Mouse (Mus musculus) cerebellum, postnatal 4 days (tissue): ENCODE measurements around the gene Gm20388.

Experiments used
- DNase-seq, 2 experiments: peaks; one replicate each; pipeline ENCODE4 v3.0.0; 2022; ENCODE audit warnings: low spot score in 2 of 2, mixed read lengths in 1 of 2

The Gm20388 gene

GRCm38 (mm10) chr8:122347811-122348552 is 2437.3 kb downstream of the Gm20388 start:
- DNase-seq: peak in 1 of 2 experiments; percentile 76

- DNase-seq: no peak
Measured at GRCm38 (mm10) chr8:122349357-122350297, 2439.0 kb downstream of the Gm20388 start.

- DNase-seq: no peak
Measured at GRCm38 (mm10) chr8:122350309-122351089, 2439.9 kb downstream of the Gm20388 start.

- no peak for DNase-seq
Measured at GRCm38 (mm10) chr8:122354157-122354556, 2443.5 kb downstream of the Gm20388 start.

GRCm38 (mm10) chr8:122355642-122356606 is 2445.3 kb downstream of the Gm20388 start:
- no peak for DNase-seq

GRCm38 (mm10) chr8:122357202-122357601 is 2446.6 kb downstream of the Gm20388 start:
- no peak for DNase-seq

GRCm38 (mm10) chr8:122357641-122358040 is 2447.0 kb downstream of the Gm20388 start:
- no peak for DNase-seq

- DNase-seq: no peak
Measured at GRCm38 (mm10) chr8:122359111-122359775, 2448.6 kb downstream of the Gm20388 start.

- no peak for DNase-seq
Measured at GRCm38 (mm10) chr8:122360696-122361416, 2450.2 kb downstream of the Gm20388 start, which contains the start of gene Trhr2. Gene Trhr2, minus strand, starts transcription at chr8:122360746.

- DNase-seq: no peak
Measured at GRCm38 (mm10) chr8:122362271-122362670, 2451.6 kb downstream of the Gm20388 start.

- DNase-seq: no peak
Measured at GRCm38 (mm10) chr8:122362967-122363366, 2452.3 kb downstream of the Gm20388 start.

- no peak for DNase-seq
Measured at GRCm38 (mm10) chr8:122368494-122368893, 2457.9 kb downstream of the Gm20388 start.

- DNase-seq: peak; percentile 51 to 72
Measured at GRCm38 (mm10) chr8:122369665-122370064, 2459.0 kb downstream of the Gm20388 start.

- DNase-seq: no peak
Measured at GRCm38 (mm10) chr8:122371706-122372105, 2461.1 kb downstream of the Gm20388 start.

GRCm38 (mm10) chr8:122375320-122375719 is 2464.7 kb downstream of the Gm20388 start:
- DNase-seq: no peak

- DNase-seq: no peak
Measured at GRCm38 (mm10) chr8:122375751-122376364, 2465.2 kb downstream of the Gm20388 start.

GRCm38 (mm10) chr8:122376365-122377231 is 2466.0 kb downstream of the Gm20388 start, which contains the start of gene Zc3h18:
Gene Zc3h18, plus strand, starts transcription at chr8:122376609.
- peak; percentile 97 to 100 for DNase-seq

GRCm38 (mm10) chr8:122383039-122383438 is 2472.4 kb downstream of the Gm20388 start:
- DNase-seq: no peak
